Mouse (Mus musculus) E14TG2a.4 (cell line): Measurements from ENCODE around the gene Atp7b.

Experiments
- CTCF ChIP-seq: conservative IDR thresholded peaks from 2 replicates; pipeline ENCODE4 v1.5.1; 2014; ENCODE audit warnings: low read length
- NANOG ChIP-seq: IDR thresholded peaks from 2 replicates; pipeline ENCODE4 v1.6.1; 2014; ENCODE audit warnings: borderline replicate concordance, low read length, mixed read lengths
- POU5F1 ChIP-seq: IDR thresholded peaks from 2 replicates; pipeline ENCODE4 v1.6.1; 2014; ENCODE audit warnings: low read length, borderline replicate concordance

DNA sequence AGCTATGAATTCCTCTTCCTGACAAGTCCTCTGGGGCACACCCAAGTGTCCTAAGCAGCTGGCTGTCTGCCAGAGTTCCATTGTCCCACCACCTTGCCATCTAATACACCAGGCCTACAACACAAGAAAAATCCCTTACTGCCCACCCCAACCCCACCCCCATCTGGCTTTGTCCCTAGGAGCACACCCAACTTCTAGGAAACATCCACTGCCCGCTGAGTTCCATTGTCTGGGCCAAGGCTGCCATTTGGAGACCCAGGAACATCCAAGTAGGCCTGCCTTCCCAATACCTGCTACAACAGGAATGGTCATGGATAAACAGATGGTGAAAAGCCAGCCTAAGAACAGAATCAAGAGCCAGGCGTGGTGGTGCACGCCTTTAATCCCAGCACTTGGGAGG is 103.8 kb downstream of the Atp7b start:
- no peak for TF ChIP-seq POU5F1
- no peak for TF ChIP-seq CTCF
- TF ChIP-seq NANOG: peak; percentile 27; the same call in 1 of the 2 replicates
